Comparison of ENCODE assay signal across 18 mouse cellular contexts in the genomic region with DNA sequence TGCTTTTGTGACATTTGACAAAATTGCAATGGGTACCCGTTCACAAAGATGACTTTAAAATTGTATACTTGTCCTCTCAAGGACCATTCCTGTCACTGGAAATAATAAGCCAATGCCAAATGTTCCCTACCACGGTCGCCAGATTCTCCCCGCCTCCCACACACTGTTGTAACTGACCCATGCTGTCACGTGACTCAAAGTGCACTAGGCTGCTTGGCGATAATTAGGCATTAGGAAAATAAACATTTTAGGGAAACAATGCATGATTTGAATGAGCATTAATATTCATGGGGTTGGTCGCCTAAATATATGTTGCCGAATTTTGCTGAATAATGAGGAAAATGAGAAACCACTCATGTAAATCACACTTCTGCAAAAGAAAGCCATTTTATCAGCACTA. TPM values are rescaled to one million over a fixed set of nuclear protein-coding genes. Genes with fewer than 3 reads are reported as not detected.
DNase-seq lines count a peak whose midpoint lies in the region; ATAC-seq and TF ChIP-seq lines count a peak whose summit lies in the region.
"Had no signal": no experiment of that assay in that cellular context is flagged by ENCODE, and none has a peak within 500 bp of the region (broad histone marks: within the 10 kb centered on the region; RNA-seq: fewer than 3 reads in every experiment).

No protein-coding gene starts in this region.

- no peak overlapping the region for H3K4me2 ChIP-seq in kidney, embryonic 16.5 days (replicated peaks; ENCODE audit: low read depth, low read length)
- no peak overlapping the region; the same call in 1 of the 2 replicates for H3K4me2 ChIP-seq in forebrain, embryonic 13.5 days
- H3K4me2 ChIP-seq in midbrain, embryonic 15.5 days = no peak overlapping the region
- H3K4me2 ChIP-seq: embryonic facial prominence, embryonic 15.5 days; liver, embryonic 12.5 days; lung, embryonic 14.5 days; midbrain, embryonic 12.5 days; neural tube, embryonic 12.5 days had no signal

- no peak for ATAC-seq in kidney, embryonic 16.5 days (ENCODE audit: low FRiP score, low TSS enrichment)
- ATAC-seq in forebrain, embryonic 13.5 days = peak; percentile 61; the same call in 1 of the 2 replicates
- ATAC-seq in midbrain, embryonic 15.5 days (replicated peaks) = peak; percentile 34; the same call in 1 of the 2 replicates
- ATAC-seq: liver, embryonic 12.5 days had no signal

- peak overlapping the region; percentile 77 for H3K27ac ChIP-seq in gastrocnemius, adult 2 months
- peak overlapping the region; percentile 52; the same call in 1 of the 2 replicates for H3K27ac ChIP-seq in kidney, embryonic 16.5 days (ENCODE audit: low read length)
- H3K27ac ChIP-seq in forebrain, embryonic 13.5 days = peak overlapping the region; percentile 66
- peak overlapping the region; percentile 71 for H3K27ac ChIP-seq in midbrain, embryonic 15.5 days
- H3K27ac ChIP-seq: embryonic facial prominence, embryonic 15.5 days; liver, embryonic 12.5 days; midbrain, embryonic 12.5 days; neural tube, embryonic 12.5 days had no signal

- H3K4me1 ChIP-seq in kidney, embryonic 16.5 days (ENCODE audit: insufficient read depth, low read length) = peaks cover 14% of the 10 kb centered on the region
- H3K4me1 ChIP-seq in forebrain, embryonic 13.5 days = peaks cover 65% of the 10 kb centered on the region
- H3K4me1 ChIP-seq in midbrain, embryonic 15.5 days = peaks cover 28% of the 10 kb centered on the region
- H3K4me1 ChIP-seq: embryonic facial prominence, embryonic 15.5 days; liver, embryonic 12.5 days had no signal

- no peak for DNase-seq in gastrocnemius, adult 2 months
- DNase-seq in gastrocnemius, postnatal 10 days = no peak
- no peak for DNase-seq in kidney, adult 11 months
- DNase-seq in right cerebral cortex, postnatal 10 days (ENCODE audit: low spot score in 2 of 2) = no peak
- no peak for DNase-seq in thymus, postnatal 0 days (ENCODE audit: low spot score)
- DNase-seq: cerebellum, postnatal 14 days; embryo, embryonic 11 days; gastrocnemius, postnatal 14 days; lung, embryonic 14.5 days; lung, postnatal 4 days had no signal

- H3K9me3 ChIP-seq in kidney, embryonic 16.5 days (ENCODE audit: low read length) = no peaks in the 10 kb centered on the region
- H3K9me3 ChIP-seq in forebrain, embryonic 13.5 days (replicated peaks) = no peaks in the 10 kb centered on the region
- H3K9me3 ChIP-seq in midbrain, embryonic 15.5 days = no peaks in the 10 kb centered on the region
- H3K9me3 ChIP-seq: embryonic facial prominence, embryonic 15.5 days; liver, embryonic 12.5 days; midbrain, embryonic 12.5 days; neural tube, embryonic 12.5 days had no signal

- 42% methylated on average over 8 of the region's 8 CpGs for WGBS in kidney, embryonic 16.5 days
- WGBS in forebrain, embryonic 13.5 days = 31% methylated on average over 8 of the region's 8 CpGs
- 60% methylated on average over 8 of the region's 8 CpGs for WGBS in midbrain, embryonic 15.5 days

- no peaks in the 10 kb centered on the region for H3K27me3 ChIP-seq in kidney, embryonic 16.5 days (ENCODE audit: insufficient read depth, low read length)
- H3K27me3 ChIP-seq in forebrain, embryonic 13.5 days = no peaks in the 10 kb centered on the region
- no peaks in the 10 kb centered on the region; the same call in 1 of the 2 replicates for H3K27me3 ChIP-seq in midbrain, embryonic 15.5 days (replicated peaks)
- H3K27me3 ChIP-seq: CH12.LX; embryonic facial prominence, embryonic 15.5 days; liver, embryonic 12.5 days; midbrain, embryonic 12.5 days; neural tube, embryonic 12.5 days had no signal

- TF ChIP-seq CTCF in gastrocnemius, adult 2 months (IDR thresholded peaks at IDR 0.05) = no peak

- H3K36me3 ChIP-seq in kidney, embryonic 16.5 days (ENCODE audit: insufficient read depth, low read length) = no peaks in the 10 kb centered on the region
- no peaks in the 10 kb centered on the region for H3K36me3 ChIP-seq in forebrain, embryonic 13.5 days (ENCODE audit: poor library complexity, severe bottlenecking)
- no peaks in the 10 kb centered on the region for H3K36me3 ChIP-seq in midbrain, embryonic 15.5 days (replicated peaks)
- H3K36me3 ChIP-seq: embryonic facial prominence, embryonic 15.5 days; liver, embryonic 12.5 days; midbrain, embryonic 12.5 days; neural tube, embryonic 12.5 days had no signal

- no peak overlapping the region for H3K4me3 ChIP-seq in gastrocnemius, adult 2 months
- no peak overlapping the region for H3K4me3 ChIP-seq in kidney, embryonic 16.5 days (ENCODE audit: low read length)
- H3K4me3 ChIP-seq in forebrain, embryonic 13.5 days = no peak overlapping the region
- no peak overlapping the region for H3K4me3 ChIP-seq in midbrain, embryonic 15.5 days
- H3K4me3 ChIP-seq: embryonic facial prominence, embryonic 15.5 days; liver, embryonic 12.5 days; midbrain, embryonic 12.5 days; neural tube, embryonic 12.5 days had no signal

- intact Hi-C loops in gastrocnemius, adult 2 months (cut with DNase I) = no loop called here

- no peak overlapping the region for H3K9ac ChIP-seq in kidney, embryonic 16.5 days (replicated peaks; ENCODE audit: low read length)
- H3K9ac ChIP-seq in forebrain, embryonic 13.5 days = no peak overlapping the region
- H3K9ac ChIP-seq in midbrain, embryonic 15.5 days = no peak overlapping the region
- H3K9ac ChIP-seq: embryonic facial prominence, embryonic 15.5 days; liver, embryonic 12.5 days; lung, embryonic 14.5 days; midbrain, embryonic 12.5 days; neural tube, embryonic 12.5 days had no signal

RNA-seq across cellular contexts. Expression of a gene that starts 46.5 kb away (rescaled TPM):
- total RNA-seq in gastrocnemius, adult 2 months (2021) = 100 to 1,000 TPM; 270 TPM
- total RNA-seq in gastrocnemius, postnatal 10 days (2021) = 100 to 1,000 TPM; 266 TPM
- 7.3 and 8.1 TPM in 2 replicates for polyA plus RNA-seq in kidney, embryonic 16.5 days (2015; fragmentation: Nextera tagmentation; extraction: Ambion mirVana)
- 10.8 and 11.8 TPM in 2 replicates for polyA plus RNA-seq in forebrain, embryonic 13.5 days (2015; fragmentation: Nextera tagmentation; extraction: Ambion mirVana)
- polyA plus RNA-seq in midbrain, embryonic 15.5 days (2015; fragmentation: Nextera tagmentation; extraction: Ambion mirVana) = 9.8 and 12.4 TPM in 2 replicates
- polyA plus RNA-seq in thymus, postnatal 0 days (2015; fragmentation: Nextera tagmentation; extraction: Ambion mirVana) = 2.5 and 2.9 TPM in 2 replicates
